Mouse (Mus musculus) liver, postnatal 0 days (tissue): ENCODE measurements around the gene Gm44579. TPM values are rescaled to one million over a fixed set of nuclear protein-coding genes. Genes with fewer than 3 reads are reported as not detected.

ENCODE experiments used
- ATAC-seq: fragments of 200-750 bp; cut with Nextera tagmentation; 2 replicates; pipeline ENCODE4 v1.8.0; 2017; ENCODE audit warnings: mild to moderate bottlenecking, moderate library complexity
- DNase-seq: peaks from one replicate; pipeline ENCODE4 v3.0.0-alpha.2; 2016
- H3K27ac ChIP-seq: fragments of 300-500 bp; sonication (generic); 2 replicates; pipeline ENCODE4 v1.5.1; 2014; ENCODE audit warnings: antibody characterized with exemption, moderate library complexity, mild to moderate bottlenecking, low read depth
- H3K27me3 ChIP-seq: fragments of 300-500 bp; sonication (generic); 2 replicates; pipeline ENCODE4 v1.6.1; 2014; ENCODE audit warnings: low read length, control low read depth, mixed read lengths; ENCODE audit not compliant: insufficient read depth
- H3K36me3 ChIP-seq: fragments of 300-500 bp; sonication (generic); replicated peaks from 2 replicates; pipeline ENCODE4 v1.6.1; 2014; ENCODE audit warnings: mild to moderate bottlenecking, control low read depth, low read length, moderate library complexity, mixed read lengths; ENCODE audit not compliant: insufficient read depth
- H3K4me1 ChIP-seq: fragments of 300-500 bp; sonication (generic); 2 replicates; pipeline ENCODE4 v1.6.1; 2014; ENCODE audit warnings: antibody characterized with exemption, mild to moderate bottlenecking, control low read depth; ENCODE audit not compliant: insufficient read depth
- H3K4me2 ChIP-seq: fragments of 300-500 bp; sonication (generic); 2 replicates; pipeline ENCODE4 v1.6.1; 2014; ENCODE audit warnings: low read depth, mild to moderate bottlenecking, low read length, moderate library complexity, mixed read lengths
- H3K4me3 ChIP-seq: fragments of 300-500 bp; sonication (generic); 2 replicates; pipeline ENCODE4 v1.5.1; 2014; ENCODE audit warnings: low read depth, low read length
- H3K9ac ChIP-seq: fragments of 300-500 bp; sonication (generic); replicated peaks from 2 replicates; pipeline ENCODE4 v1.6.1; 2014; ENCODE audit warnings: mild to moderate bottlenecking, moderate library complexity
- H3K9me3 ChIP-seq: fragments of 300-500 bp; sonication (generic); 2 replicates; pipeline ENCODE4 v1.6.1; 2016; ENCODE audit warnings: mild to moderate bottlenecking, control low read depth, low read length, mixed read lengths
- CTCF ChIP-seq: sonication (generic); IDR thresholded peaks from 2 replicates; pipeline ENCODE4 v1.5.1; 2016; ENCODE audit warnings: antibody characterized with exemption, low read depth
- EP300 ChIP-seq: IDR thresholded peaks from 2 replicates; pipeline ENCODE4 v1.6.1; 2016; ENCODE audit warnings: antibody characterized with exemption, low read depth, mild to moderate bottlenecking
- WGBS: fragments of 180-500 bp; shearing (Covaris S2); extraction: QIAGEN DNeasy Blood & Tissue Kit; methylation state at CpG from one replicate; pipeline ENCODE4 v1.1.7; 2014; ENCODE audit not compliant: insufficient replicate concordance; 5-methylcytosine and 5-hydroxymethylcytosine counted together
- polyA plus RNA-seq: library from polyadenylated mRNA; unstranded; fragments of >200 nt; fragmentation: Nextera tagmentation; extraction: Ambion mirVana; gene quantifications from 2 replicates; pipeline ENCODE4 v1.2.1, GENCODE M21; 2015

Gm44579 gene
- polyA plus RNA-seq, 1 experiment from 2014 or later: not detected

DNA sequence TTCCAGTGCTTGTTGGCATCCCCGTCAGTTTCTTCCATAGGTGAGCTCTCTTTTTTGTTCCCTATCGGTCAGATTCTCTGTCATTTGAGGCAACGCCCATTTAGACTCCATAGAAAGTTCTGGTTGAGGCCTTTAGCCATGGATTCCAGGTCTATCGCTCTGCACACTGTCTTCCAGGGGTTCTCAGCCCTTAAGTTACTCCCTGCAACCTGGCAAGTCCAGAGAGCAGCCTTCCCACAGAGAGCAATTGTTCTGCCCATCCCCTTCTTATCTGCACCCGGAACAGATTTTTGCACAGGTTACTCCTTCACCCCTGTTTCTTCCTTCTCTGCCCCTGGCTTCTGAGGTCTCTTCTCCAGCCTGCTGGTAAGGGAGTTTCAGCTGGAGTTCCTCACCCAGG, 48.7 kb downstream of the Gm44579 start:
- TF ChIP-seq CTCF (no peak), EP300 (no peak)
- ATAC-seq (no peak), DNase-seq (no peak)
- H3K4me2 ChIP-seq: no peak overlapping the region
- no peaks in the 10 kb centered on the region for H3K36me3 ChIP-seq
- H3K9ac ChIP-seq: no peak overlapping the region
- no peaks in the 10 kb centered on the region for H3K9me3 ChIP-seq
- 57% methylated on average over 5 of the region's 5 CpGs for WGBS
- peaks cover 63% of the 10 kb centered on the region for H3K27me3 ChIP-seq
- no peak overlapping the region for H3K27ac ChIP-seq
- H3K4me1 ChIP-seq: no peaks in the 10 kb centered on the region
- no peak overlapping the region for H3K4me3 ChIP-seq

DNA sequence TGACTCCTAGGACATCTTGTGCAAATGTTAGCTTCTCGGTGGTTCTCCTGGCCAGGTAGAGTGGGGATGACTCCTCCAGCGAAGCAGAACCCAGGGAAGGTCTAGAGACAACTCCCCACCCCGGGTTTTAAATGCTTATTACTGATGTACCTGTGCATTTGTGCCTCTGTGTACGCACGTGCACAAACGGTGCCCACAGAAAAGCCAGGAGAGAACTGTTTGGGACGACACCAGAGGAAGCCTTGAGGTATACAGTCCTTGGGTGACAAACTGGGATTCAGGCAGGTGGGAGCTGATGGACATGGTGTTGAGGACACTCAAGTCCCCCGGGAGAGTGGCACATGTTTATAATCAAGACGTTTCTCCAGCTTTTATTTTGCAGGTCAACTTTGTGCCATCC, 49.9 kb downstream of the Gm44579 start:
- no peaks in the 10 kb centered on the region for H3K4me1 ChIP-seq
- H3K9me3 ChIP-seq: no peaks in the 10 kb centered on the region
- no peak overlapping the region for H3K27ac ChIP-seq
- no peaks in the 10 kb centered on the region for H3K36me3 ChIP-seq
- no peak overlapping the region for H3K9ac ChIP-seq
- TF ChIP-seq EP300 (no peak), CTCF (no peak)
- no peak overlapping the region for H3K4me3 ChIP-seq
- H3K4me2 ChIP-seq: no peak overlapping the region
- WGBS: 50% methylated on average over 9 of the region's 9 CpGs
- ATAC-seq (no peak), DNase-seq (no peak)
- H3K27me3 ChIP-seq: peaks cover 70% of the 10 kb centered on the region

DNA sequence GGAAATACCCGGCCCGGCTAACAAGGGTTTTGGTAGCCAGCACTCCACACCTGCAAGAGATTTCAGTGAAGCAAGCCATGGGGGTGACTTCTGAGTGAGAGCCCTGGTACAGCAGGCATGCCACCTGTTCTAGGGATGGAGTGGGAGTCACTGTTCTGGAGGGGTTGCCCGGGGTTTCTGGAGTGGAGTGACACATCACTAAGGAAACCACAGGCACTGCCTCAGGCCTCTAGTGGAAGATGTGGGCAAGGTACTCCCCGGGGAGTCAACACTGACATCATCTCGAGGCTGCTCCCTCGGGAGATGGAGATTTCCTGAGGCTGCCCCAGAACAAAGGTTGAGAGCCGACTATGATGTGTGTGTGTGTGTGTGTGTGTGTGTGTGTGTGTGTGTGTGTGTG, 50.4 kb downstream of the Gm44579 start:
- 28% methylated on average over 7 of the region's 7 CpGs for WGBS
- Histone ChIP-seq H3K4me1 (no peaks in the 10 kb centered on the region), H3K9ac (no peak overlapping the region), H3K4me2 (no peak overlapping the region), H3K27ac (no peak overlapping the region), H3K9me3 (no peaks in the 10 kb centered on the region), H3K36me3 (no peaks in the 10 kb centered on the region), H3K4me3 (no peak overlapping the region), H3K27me3 (peaks cover 72% of the 10 kb centered on the region)
- no peak for ATAC-seq
- TF ChIP-seq EP300: no peak
- no peak for TF ChIP-seq CTCF
- DNase-seq: peak; percentile 21

DNA sequence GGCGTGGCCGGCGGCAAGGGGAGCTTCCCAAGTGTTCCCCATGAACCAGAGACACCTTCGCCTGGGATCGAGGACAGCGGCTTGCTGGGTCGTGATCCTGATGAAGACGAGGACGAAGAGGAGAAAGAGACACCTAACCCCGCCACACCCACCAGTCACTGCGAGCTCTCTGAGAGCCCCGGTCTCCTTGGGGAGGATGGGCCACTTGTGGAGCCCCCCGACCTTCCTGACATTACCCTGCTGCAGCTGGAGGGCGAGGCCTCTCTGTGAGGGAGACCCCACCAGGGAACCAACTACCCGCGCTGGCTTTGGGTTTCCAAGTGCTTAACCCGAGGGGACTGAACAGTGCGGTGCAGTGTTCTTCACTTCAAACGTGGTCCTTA, 52.2 kb downstream of the Gm44579 start:
- TF ChIP-seq EP300 (no peak), CTCF (no peak)
- Histone ChIP-seq H3K9me3 (no peaks in the 10 kb centered on the region), H3K27ac (no peak overlapping the region), H3K4me2 (no peak overlapping the region), H3K36me3 (no peaks in the 10 kb centered on the region), H3K27me3 (peaks cover 71% of the 10 kb centered on the region), H3K4me1 (no peaks in the 10 kb centered on the region), H3K4me3 (no peak overlapping the region), H3K9ac (no peak overlapping the region)
- ATAC-seq (no peak), DNase-seq (no peak)
- 11% methylated on average over 16 of the region's 19 CpGs for WGBS

DNA sequence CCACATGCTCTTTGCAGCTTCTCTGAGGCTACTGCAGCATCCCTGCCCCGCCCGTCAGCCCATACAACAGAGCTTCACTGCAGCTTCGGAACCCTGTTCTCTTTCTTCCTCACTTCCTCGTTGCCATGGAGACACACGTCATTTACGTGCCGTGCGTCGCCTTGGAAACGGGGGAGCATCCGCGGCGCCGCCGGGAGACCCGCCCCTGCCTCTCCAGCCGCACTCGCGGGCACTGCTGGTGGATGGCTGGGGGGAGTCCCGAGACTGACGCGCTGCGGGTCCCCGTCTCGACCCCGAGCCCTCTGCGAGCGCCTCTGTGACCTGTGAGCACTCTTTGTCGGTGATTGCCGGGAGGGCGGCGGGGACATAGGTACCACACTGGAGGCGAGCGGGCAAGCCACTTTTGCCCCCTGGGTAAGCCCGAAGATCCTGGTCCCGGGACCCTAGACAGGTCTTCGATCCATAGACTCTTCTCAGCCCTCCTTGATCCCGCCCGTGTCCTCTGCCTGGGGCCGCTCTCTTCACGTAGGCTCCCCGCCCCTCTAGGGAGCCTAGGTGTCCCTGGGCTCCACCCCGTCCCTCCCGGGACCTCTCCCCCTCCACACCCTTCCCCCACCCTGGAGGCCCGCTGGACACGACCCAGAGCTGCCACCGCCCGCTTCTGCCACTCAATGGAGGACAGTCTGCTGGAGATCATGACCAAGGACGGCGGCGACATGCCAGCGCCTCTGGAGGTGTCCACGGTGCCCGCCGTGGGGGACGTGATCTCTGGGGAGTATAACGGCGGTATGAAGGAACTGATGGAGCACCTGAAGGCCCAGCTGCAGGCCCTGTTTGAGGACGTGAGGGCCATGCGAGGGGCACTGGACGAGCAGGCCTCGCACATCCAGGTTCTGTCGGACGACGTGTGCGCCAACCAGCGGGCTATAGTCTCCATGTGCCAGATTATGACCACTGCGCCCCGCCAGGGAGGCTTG, 52.8 kb downstream of the Gm44579 start:
- H3K4me2 ChIP-seq: no peak overlapping the region

DNA sequence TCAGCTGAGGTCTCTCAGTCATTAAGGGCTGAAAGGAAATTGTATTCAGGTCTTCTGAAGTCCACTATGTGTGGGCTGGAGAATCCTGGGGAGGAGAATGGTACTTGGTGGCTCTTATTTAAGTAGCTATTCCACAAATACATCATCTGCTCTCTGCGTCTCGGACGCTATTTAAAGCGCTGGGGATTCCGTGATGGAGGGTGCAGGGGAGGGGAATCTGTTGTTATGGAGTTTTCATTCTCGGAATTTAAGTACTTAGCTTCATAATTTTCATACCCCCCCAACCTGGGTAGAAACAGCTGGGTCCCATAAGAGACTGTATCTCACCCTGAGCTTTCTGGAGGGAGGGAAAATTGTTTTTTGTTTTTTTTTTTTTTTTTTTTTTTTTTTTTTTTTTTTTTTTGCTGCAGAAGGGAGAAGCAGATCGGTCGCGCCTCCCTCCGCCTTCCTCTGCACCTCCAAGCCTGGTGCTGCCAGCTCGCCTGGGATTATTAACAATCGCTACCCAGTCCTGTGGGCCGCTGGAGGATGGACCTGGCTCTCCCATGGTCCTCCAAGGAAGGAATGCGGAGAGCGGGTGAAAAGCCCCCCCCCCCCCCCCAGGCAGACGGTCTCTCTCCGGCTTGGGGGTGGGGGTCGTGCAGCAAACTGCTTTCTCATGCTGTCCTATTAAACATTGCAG, 53.7 kb downstream of the Gm44579 start, which contains the start of gene Ccdc184:
TSS of gene Ccdc184 (plus strand) at position 196 of the 682 bp plus-strand sequence.
- ATAC-seq (no peak), DNase-seq (no peak)
- Histone ChIP-seq H3K4me2 (no peak within 1 kb of the TSS), H3K4me3 (no peak within 1 kb of the TSS), H3K9ac (no peak within 1 kb of the TSS), H3K36me3 (no peaks in the 10 kb centered on the region), H3K4me1 (no peaks in the 10 kb centered on the region), H3K9me3 (no peaks in the 10 kb centered on the region), H3K27me3 (peaks cover 62% of the 10 kb centered on the region), H3K27ac (no peak within 1 kb of the TSS)
- TF ChIP-seq EP300: no peak
- TF ChIP-seq CTCF: no peak
- WGBS: 15% methylated on average over 16 of the region's 18 CpGs

More for the DNA sequence above, 52.8 kb downstream of the Gm44579 start:
- Histone ChIP-seq H3K9me3 (no peaks in the 10 kb centered on the region), H3K9ac (no peak overlapping the region), H3K27me3 (peaks cover 66% of the 10 kb centered on the region), H3K27ac (no peak overlapping the region), H3K36me3 (no peaks in the 10 kb centered on the region), H3K4me1 (no peaks in the 10 kb centered on the region), H3K4me3 (no peak overlapping the region)
- no peak for TF ChIP-seq EP300
- no peak for TF ChIP-seq CTCF
- ATAC-seq (no peak), DNase-seq (peak; percentile 48)
- WGBS: 4% methylated on average over 68 of the region's 69 CpGs
